Mouse (Mus musculus) myocyte (in vitro differentiated cells): ENCODE measurements at regions not wholly inside any gene's neighbourhood (a gene's known extent, or its start where the extent isn't known, plus 50 kb on each side); places are given as distances from the start of the nearest gene placed in this dataset.

Experiments
- H3K27me3 ChIP-seq: one replicate; pipeline ENCODE4 v1.6.1; 2011; ENCODE audit not compliant: control insufficient read depth, insufficient read depth, insufficient read length
- H3K36me3 ChIP-seq: one replicate; pipeline ENCODE4 v1.6.1; 2011; ENCODE audit not compliant: control insufficient read depth, insufficient read depth
- H3K4me2 ChIP-seq: one replicate; pipeline ENCODE4 v1.6.1; 2011; ENCODE audit warnings: low read depth, control low read depth
- H3K4me3 ChIP-seq: one replicate; pipeline ENCODE4 v1.5.1; 2011; ENCODE audit warnings: mild to moderate bottlenecking, control low read depth, moderate library complexity
- H3K79me2 ChIP-seq: one replicate; pipeline ENCODE4 v1.6.1; 2011; ENCODE audit not compliant: control insufficient read depth, insufficient read depth
- H3ac ChIP-seq: one replicate; pipeline ENCODE4 v1.6.1; 2011; ENCODE audit not compliant: control insufficient read depth, insufficient read length
- CEBPB ChIP-seq: IDR thresholded peaks from 2 replicates; pipeline ENCODE4 v1.6.1; 2011; ENCODE audit warnings: mild to moderate bottlenecking, moderate library complexity; ENCODE audit not compliant: poor library complexity, insufficient read depth, severe bottlenecking
- E2F4 ChIP-seq: IDR thresholded peaks from one replicate; pipeline ENCODE4 v1.6.1; 2011; ENCODE audit warnings: mild to moderate bottlenecking, control low read depth, moderate library complexity; ENCODE audit not compliant: insufficient read depth
- MAX ChIP-seq: IDR thresholded peaks from one replicate; pipeline ENCODE4 v1.6.1; 2011; ENCODE audit warnings: low read depth, mild to moderate bottlenecking, control low read depth
- MYOD1 ChIP-seq, 3 experiments: IDR thresholded peaks; one replicate each; pipeline ENCODE4 v1.6.1; 2011; ENCODE audit warnings: control low read depth in 2 of 3, low read depth in 2 of 3, mild to moderate bottlenecking in 2 of 3, moderate library complexity in 1 of 3; ENCODE audit not compliant: insufficient read length in 2 of 3, control insufficient read depth in 1 of 3
- MYOG ChIP-seq, 3 experiments: IDR thresholded peaks; one replicate each; pipeline ENCODE4 v1.6.1; 2011; ENCODE audit warnings: control low read depth in 2 of 3, low read depth in 2 of 3, mild to moderate bottlenecking in 2 of 3; ENCODE audit not compliant: insufficient read length in 2 of 3, control insufficient read depth in 1 of 3, insufficient read depth in 1 of 3
- POLR2A ChIP-seq: IDR thresholded peaks from one replicate; pipeline ENCODE4 v1.6.1; 2011; ENCODE audit warnings: low read depth, mild to moderate bottlenecking, control low read depth, moderate library complexity; ENCODE audit not compliant: insufficient read length
- POLR2AphosphoS2 ChIP-seq: IDR thresholded peaks from one replicate; pipeline ENCODE4 v1.6.1; 2011; ENCODE audit warnings: low read depth, control low read depth; ENCODE audit not compliant: insufficient read length
- REST ChIP-seq: IDR thresholded peaks from one replicate; pipeline ENCODE4 v1.6.1; 2011; ENCODE audit warnings: mild to moderate bottlenecking, control low read depth, moderate library complexity; ENCODE audit not compliant: insufficient read depth, insufficient read length
- SRF ChIP-seq: IDR thresholded peaks from one replicate; pipeline ENCODE4 v1.6.1; 2011; ENCODE audit warnings: low read depth; ENCODE audit not compliant: control insufficient read depth, insufficient read length
- TCF12 ChIP-seq: IDR thresholded peaks from one replicate; pipeline ENCODE4 v1.6.1; 2011; ENCODE audit warnings: mild to moderate bottlenecking, control low read depth; ENCODE audit not compliant: poor library complexity, insufficient read depth, severe bottlenecking
- TCF3 ChIP-seq: IDR thresholded peaks from one replicate; pipeline ENCODE4 v1.6.1; 2011; ENCODE audit warnings: low read depth, control low read depth; ENCODE audit not compliant: insufficient read length
- USF1 ChIP-seq: IDR thresholded peaks from one replicate; pipeline ENCODE4 v1.6.1; 2011; ENCODE audit warnings: low read depth, mild to moderate bottlenecking, control low read depth, moderate library complexity

DNA sequence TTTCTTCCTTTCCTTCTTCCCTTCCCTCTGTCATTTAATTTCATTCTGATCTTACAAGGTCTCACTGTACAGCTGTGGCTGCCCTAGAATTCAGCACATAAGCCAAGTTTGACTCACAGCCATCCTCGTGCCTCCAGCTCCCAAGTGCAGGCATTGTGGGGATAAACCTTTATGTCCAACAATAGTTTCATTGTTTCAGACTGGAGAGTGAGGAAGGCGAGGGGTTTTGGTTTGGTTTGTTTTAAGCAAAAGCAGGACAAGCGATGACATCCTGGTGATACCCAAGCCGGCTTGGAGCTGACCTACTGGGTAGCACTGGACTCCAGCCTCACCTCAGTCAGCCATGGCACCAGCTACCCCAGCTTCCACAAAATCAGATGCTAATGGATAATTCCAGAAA is 1603.5 kb upstream of the Gulo start:
- Histone ChIP-seq H3K4me2 (no peak overlapping the region), H3ac (no peak overlapping the region), H3K4me3 (no peak overlapping the region), H3K79me2 (no peaks in the 10 kb centered on the region), H3K27me3 (peaks cover 38% of the 10 kb centered on the region), H3K36me3 (no peaks in the 10 kb centered on the region)
- TF ChIP-seq MYOD1 (IDR thresholded peaks at IDR 0.05; ENCODE audit: control insufficient read depth in 1 of 3, insufficient read length in 2 of 3, low read depth in 2 of 3) (no peak), USF1 (no peak), TCF12 (no peak), E2F4 (no peak)

DNA sequence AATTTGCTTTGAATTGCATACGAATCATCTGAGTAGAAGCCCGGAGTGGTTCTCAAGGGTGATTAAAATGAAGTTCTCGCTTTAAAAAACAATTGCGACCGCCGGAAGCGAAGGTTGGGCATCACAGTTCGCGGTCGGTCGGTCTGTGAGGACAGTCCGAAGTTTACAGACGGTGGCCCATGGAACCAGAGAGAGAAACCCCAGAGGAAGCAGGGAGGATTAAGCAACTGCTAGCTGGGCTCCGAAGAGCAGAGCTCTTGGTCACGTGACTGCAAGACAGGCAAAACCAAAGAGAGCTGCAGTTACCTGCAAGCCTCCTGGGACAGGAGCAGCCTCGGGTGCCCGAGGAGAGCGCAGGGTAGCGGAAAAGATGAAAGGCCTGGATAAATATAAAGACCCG is 1599.3 kb upstream of the Gulo start:
- no peak for TF ChIP-seq TCF3
- no peak for TF ChIP-seq MYOD1 (IDR thresholded peaks at IDR 0.05; ENCODE audit: control insufficient read depth in 1 of 3, insufficient read length in 2 of 3, low read depth in 2 of 3)
- TF ChIP-seq POLR2AphosphoS2, result no peak
- no peak for TF ChIP-seq MYOG (IDR thresholded peaks at IDR 0.05; ENCODE audit: control insufficient read depth in 1 of 3, insufficient read depth in 1 of 3, insufficient read length in 2 of 3, low read depth in 2 of 3)
- TF ChIP-seq USF1, result no peak
- no peak for TF ChIP-seq E2F4
- Histone ChIP-seq H3K4me2 (no peak overlapping the region), H3K79me2 (no peaks in the 10 kb centered on the region), H3K27me3 (peaks cover 50% of the 10 kb centered on the region), H3K36me3 (no peaks in the 10 kb centered on the region), H3ac (no peak overlapping the region), H3K4me3 (no peak overlapping the region)

GRCm38 (mm10) chr14:67602960-67603359 is 1594.0 kb upstream of the Gulo start:
- no peak for TF ChIP-seq USF1
- no peak for TF ChIP-seq CEBPB
- TF ChIP-seq SRF, result no peak
- TF ChIP-seq REST, result no peak
- TF ChIP-seq E2F4, result no peak
- TF ChIP-seq POLR2AphosphoS2, result no peak
- TF ChIP-seq TCF3, result no peak
- no peak for TF ChIP-seq MAX
- no peak for TF ChIP-seq MYOG (IDR thresholded peaks at IDR 0.05; ENCODE audit: control insufficient read depth in 1 of 3, insufficient read depth in 1 of 3, insufficient read length in 2 of 3, low read depth in 2 of 3)
- TF ChIP-seq MYOD1 (IDR thresholded peaks at IDR 0.05; ENCODE audit: control insufficient read depth in 1 of 3, insufficient read length in 2 of 3, low read depth in 2 of 3), result no peak
- TF ChIP-seq TCF12, result no peak
- no peak for TF ChIP-seq POLR2A

GRCm38 (mm10) chr14:67599734-67600133 is 1590.7 kb upstream of the Gulo start:
- H3ac ChIP-seq, result no peak overlapping the region
- TF ChIP-seq TCF3, result no peak
- no peak for TF ChIP-seq MYOG (IDR thresholded peaks at IDR 0.05; ENCODE audit: control insufficient read depth in 1 of 3, insufficient read depth in 1 of 3, insufficient read length in 2 of 3, low read depth in 2 of 3)
- no peak for TF ChIP-seq POLR2AphosphoS2
- no peak for TF ChIP-seq CEBPB
- no peak for TF ChIP-seq USF1
- no peak overlapping the region for H3K4me2 ChIP-seq
- no peaks in the 10 kb centered on the region for H3K36me3 ChIP-seq
- H3K79me2 ChIP-seq, result no peaks in the 10 kb centered on the region
- peaks cover 32% of the 10 kb centered on the region for H3K27me3 ChIP-seq
- H3K4me3 ChIP-seq, result no peak overlapping the region

More at GRCm38 (mm10) chr14:67602960-67603359, 1594.0 kb upstream of the Gulo start:
- Histone ChIP-seq H3ac (no peak overlapping the region), H3K27me3 (peaks cover 36% of the 10 kb centered on the region), H3K4me3 (no peak overlapping the region), H3K36me3 (no peaks in the 10 kb centered on the region), H3K79me2 (no peaks in the 10 kb centered on the region), H3K4me2 (no peak overlapping the region)

DNA sequence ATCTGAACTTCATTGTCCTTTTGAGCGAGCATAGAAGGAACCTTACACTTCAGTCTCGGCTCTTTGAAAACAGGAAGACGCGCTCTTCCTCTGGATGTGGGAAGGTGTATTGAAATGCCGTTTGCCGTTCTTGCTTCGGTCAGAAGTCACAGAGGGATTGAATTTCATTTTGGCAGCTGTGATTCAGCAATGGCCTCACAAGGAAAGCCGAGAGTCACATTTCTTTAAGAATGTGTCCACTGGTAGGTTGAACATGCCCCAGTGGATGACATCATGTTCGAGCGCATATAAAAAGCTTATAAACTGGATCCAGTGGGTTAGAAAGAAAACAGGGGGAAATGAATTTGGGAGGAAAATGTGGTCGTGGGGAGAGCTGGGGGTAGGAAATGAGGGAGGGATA is 1579.6 kb upstream of the Gulo start:
- Histone ChIP-seq H3K36me3 (no peaks in the 10 kb centered on the region), H3K4me3 (no peak overlapping the region), H3K4me2 (no peak overlapping the region), H3K79me2 (no peaks in the 10 kb centered on the region), H3ac (no peak overlapping the region), H3K27me3 (peaks cover 31% of the 10 kb centered on the region)
- TF ChIP-seq POLR2AphosphoS2, result no peak
- no peak for TF ChIP-seq MAX
